Mouse (Mus musculus) spleen, postnatal 10 days (tissue): Measurements from ENCODE around the gene Acp7.

Experiments
- DNase-seq, 2 experiments: peaks; one replicate each; pipeline ENCODE4 v3.0.0; 2021 to 2022; ENCODE audit warnings: low spot score in 2 of 2

The Acp7 gene

DNA sequence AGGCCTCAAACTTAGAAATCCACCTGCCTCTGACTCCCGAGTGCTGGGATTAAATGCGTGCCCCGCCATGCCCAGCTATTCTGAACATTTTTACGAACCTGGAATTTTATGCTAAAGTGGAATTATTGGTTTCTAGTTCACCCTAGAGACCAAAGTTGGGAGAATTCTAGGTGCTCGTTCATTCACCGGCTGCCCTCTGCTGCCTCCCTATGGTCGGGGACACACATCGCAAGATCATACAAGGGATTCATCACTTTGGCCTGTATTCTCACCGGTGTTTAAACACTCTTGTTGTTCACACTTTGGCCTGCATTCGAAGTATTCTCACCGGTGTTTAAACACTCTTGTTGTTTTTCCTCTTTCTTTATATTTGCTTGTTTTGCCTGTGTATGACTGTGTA is 30.1 kb downstream of the Acp7 start:
- DNase-seq = peak; percentile 56 to 83

DNA sequence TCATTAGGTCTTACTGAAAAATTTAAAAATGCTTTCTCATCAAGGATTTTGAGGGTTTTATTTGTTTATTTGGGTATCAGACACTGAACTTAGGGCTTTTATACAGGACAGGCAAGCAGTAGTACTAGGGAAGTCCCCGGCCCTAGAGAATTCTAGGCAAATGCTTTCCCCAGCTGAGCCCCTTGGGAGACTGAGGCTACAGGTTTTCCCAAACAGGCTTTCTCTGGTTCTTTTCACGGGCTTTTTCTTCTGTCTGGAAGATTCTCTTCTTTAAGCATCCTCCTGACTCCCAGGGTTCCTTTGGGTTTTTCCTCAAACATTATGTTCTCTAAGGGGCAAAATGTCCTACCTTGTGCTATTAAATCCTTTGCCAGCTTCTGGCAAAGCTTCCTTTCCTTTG is 32.2 kb downstream of the Acp7 start:
- DNase-seq = no peak

DNA sequence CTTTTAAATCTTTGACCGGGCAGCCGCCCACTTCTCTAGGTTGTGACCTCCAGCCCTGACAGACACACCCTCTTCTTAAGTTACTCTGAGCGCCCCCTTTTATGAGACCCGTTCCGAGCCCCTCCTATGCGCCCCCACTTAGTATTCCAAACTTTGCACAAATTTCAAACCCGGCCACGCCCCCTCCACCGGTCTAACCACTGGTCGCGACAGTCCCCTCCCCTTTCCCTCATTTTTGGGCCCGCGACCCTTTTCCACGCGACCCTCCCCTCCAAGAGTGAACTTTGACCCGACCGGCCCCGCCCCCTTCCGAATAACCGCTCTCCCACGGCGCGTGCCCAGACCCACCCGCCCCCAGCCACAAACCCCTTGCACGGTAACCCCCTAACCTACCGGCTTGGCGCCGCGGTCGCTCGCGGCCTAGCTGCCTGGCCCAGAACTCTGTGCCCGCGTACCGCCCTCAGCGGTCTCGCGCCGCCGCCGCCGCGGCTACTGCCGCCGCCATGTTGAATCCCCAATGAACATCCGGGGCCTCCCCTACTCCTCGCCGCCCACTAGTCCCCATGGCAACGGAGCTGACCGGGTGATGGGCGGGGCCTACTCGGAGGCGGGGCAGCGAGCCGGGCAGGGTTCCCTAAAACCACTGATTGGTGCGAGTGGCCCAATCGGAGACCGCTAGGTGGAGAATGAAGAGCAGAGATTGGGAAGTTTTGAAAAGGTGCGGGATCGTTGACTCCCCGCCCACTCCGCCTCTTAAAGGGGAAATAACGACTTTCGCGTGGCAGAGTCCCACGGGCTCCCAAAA is 33.3 kb downstream of the Acp7 start, which contains the start of the genes Samd4b and Pak4:
TSS of gene Samd4b (minus strand) at position 503 of the 805 bp plus-strand sequence.
TSS of gene Pak4 (minus strand) at position 544 of the 805 bp plus-strand sequence.
- DNase-seq = peak; percentile 99 to 100

DNA sequence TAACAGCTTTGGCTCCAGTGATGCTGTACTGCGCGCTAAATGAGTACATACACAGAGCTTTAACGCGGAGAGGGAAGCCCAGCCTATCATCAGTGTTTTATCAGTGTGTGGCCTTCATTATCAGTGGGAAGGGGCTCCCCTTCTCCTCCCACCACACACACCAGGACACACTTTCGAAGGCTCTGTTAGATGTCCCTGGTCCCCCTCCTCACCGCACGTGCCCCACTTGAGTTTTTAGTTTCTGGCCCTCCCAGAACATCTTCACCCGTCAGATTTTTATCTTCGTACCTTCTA is 33.9 kb downstream of the Acp7 start:
- DNase-seq = peak; percentile 15 to 22

DNA sequence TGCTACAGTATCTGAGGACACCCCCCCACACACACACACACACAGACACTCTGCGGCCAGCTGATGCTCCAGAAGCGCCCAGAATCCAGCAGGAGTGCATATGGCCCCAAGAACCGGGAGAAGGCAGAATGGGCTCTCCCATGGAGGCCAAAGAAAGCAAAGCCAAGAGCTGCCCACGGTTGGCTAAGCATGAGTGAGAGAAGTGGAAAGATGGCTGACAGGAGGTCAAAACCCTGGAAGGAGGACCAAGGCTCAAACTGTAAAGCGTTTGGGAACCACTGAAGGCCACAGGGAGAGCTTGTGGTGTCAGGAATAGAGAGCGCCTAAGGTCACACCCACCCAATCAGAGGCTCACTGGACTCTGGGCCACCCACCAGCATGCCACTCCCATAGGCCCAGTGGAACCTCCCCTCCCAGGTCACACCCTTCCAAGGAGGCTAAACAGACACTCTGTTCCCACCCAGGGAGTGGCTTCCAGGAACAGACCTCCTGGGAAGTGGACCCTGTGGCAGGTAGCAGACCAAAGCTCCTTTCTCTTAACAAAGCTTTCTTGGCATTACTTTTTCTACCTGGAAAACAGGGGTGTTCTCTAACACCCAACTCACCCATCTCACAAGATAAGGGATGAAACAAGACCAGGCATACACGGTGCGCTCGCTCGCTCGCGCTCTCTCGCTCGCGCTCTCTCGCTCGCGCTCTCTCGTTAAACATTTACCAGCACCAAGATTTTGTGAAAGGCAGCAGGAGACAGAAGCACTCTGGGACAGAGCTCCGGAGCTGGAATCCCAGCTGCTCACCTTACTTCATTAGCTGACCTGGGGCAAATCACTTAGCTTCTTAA is 34.5 kb downstream of the Acp7 start:
- peak; percentile 54 to 65 for DNase-seq

DNA sequence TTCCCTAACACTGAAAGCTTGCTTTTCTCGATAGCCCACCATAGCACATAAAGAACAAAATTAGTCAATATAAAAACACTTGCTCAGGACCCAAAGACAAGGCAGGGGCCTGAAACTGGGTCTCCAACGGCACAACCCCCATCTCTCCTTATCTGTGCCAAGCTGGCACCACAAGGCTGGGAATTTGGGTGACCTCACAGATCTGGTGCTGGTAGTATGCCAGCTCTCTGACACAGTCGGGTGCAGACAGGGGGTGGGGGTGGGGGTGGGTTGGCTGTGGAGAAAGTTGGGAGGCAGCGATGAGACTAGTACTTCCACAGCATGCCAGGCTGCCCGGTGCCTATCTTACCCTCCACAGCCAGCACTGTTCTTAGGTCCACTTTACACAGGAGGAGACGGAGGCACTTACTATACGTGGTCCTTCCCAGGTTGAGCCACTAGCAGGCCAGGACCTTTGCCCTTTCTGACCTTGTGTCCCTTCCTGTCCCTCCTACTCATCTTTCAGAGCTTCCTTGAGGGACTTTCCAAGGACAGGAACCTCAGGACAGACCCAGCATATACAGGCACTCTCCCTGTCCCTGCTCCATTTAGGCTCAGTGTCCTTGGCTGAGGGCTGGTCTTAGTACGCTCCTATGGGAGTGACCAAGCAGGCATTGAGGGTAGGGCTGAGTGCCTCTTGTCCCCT is 35.2 kb downstream of the Acp7 start:
- DNase-seq = no peak

DNA sequence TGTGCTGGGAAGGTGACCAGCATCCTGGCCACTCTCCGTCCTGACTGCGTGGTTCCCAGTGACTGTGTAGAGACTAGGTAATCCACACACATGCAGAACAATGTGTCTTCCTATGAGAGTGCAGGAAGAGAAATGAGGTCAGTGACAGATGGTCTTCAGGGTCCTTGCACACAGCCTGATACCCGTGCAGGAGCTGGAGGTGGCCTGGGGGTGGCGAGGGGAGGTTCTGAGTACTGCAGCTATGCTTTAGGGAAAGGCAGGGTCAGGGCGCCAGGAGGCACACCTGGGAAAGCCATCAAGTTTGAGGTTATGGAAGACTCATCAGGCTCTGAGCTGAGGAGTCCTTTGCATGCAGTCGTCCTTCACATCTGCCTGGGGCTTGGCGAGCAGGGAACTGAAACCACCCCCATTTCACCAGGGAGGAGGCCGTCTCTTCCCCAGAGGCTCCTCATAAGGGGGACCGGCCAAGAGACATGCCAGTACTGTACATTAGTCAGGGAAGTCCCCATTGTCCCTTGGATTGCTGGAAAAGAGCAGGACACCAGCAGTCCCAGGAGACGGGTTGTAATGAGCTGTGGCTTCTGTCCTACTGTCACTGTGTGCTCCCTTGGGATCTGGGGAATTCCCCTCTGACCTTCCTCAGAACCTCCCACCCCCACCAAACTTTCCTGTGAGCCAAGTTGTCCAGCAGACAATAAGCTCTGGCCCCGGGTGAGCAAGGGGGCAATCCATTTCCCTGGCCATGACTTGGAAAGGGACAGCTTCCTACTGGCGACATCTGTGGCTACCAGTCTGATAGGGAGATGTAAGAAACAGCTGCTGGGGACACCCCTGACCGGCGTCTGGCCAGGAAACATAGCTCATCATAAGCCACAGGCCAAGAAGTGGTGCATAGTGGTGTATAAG is 37.7 kb downstream of the Acp7 start:
- DNase-seq = peak; percentile 17 to 50

DNA sequence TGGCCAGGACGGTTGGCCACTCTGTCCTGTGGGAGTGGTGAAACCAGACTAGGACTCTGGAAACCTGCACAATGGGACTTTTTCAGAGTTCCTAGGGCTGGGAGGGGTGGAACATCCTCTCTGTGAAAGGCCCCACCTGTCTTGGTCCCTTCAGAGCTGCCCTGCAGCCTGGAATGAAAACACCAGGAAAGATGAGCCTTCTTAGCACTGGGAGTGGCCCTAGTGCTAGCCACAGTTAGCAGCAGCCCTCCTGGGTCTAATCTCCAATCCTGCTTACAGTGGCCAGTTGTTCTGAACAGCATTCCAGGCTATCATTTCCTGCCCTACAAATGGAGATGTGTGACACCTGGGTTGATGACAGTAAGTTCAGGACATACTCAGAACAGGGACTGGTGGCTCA is 39.3 kb downstream of the Acp7 start:
- DNase-seq = peak in 1 of 2 experiments; percentile 7

DNA sequence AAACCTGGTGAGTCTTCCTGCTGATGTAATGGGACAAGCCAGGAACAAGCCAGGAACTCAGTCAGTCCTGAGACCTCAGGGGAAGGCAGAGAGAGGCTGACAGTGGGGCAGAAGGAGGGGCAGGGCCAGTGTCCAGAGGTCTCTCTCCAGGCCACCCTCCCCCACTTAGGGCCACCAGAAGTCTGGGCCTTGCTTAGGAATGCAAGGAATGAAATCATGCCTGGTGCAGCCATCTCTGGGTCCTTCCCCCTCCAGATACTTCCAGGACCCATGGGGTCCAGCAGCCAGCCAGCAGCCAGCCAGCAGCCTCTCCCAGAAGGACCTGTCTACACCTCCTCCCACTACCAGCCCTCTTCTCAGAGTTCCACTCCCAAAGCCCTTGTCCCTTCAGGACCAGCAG is 43.5 kb downstream of the Acp7 start:
- DNase-seq = no peak

DNA sequence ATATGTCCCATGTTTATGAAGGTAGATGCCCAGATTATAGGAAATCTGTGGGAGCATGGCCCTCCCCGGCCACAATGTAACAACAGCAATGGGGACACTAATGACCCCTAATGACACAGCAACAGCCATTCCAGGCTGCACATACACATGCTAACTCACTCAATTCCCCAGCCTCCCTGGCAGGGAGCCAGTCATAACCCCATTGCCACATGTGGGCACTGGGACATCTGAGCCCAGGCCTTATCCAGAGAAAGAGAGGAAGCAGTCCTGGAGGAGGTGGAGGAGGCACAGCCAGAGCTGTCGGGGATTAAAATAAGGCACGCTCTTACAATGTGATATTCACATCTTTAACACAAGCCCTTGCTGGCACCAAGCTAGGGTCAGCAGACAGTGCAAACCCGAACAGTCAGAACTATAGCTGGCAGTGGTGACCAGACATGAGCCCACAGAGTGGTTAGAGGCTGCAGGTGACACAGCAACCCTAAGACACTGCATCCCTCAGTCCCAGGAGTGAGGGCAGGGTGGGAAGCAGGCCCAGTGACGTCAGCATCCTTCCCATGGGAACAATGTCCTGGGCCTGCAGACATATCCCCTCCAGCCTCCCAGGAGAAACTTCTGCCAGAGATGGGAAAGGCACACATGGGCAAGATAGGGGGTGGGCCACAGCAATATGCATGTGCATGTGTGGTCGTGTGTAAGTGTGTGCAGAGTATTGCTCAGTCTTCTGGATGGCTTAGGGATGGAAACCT is 44.3 kb downstream of the Acp7 start:
- DNase-seq = no peak

DNA sequence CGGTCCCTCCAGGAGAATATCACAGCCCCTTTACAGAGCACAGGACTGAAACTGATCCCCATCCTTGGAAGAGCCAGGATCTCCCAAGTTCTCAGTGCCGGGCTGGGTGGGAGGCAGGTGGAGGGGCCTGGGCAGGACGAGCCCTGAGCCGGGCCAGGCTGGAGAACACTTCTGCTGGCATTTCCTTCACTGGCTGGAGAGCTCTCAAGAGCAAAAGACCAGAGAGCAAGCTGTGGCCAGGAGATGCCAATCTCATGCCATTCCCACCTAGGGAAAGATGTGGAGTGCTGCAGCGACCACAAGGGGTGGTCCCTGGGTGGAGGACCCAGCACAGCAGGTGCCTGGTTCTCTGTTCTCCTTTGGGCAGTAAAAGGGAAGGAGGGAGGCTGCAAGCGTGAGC is 46.1 kb downstream of the Acp7 start:
- DNase-seq = no peak

DNA sequence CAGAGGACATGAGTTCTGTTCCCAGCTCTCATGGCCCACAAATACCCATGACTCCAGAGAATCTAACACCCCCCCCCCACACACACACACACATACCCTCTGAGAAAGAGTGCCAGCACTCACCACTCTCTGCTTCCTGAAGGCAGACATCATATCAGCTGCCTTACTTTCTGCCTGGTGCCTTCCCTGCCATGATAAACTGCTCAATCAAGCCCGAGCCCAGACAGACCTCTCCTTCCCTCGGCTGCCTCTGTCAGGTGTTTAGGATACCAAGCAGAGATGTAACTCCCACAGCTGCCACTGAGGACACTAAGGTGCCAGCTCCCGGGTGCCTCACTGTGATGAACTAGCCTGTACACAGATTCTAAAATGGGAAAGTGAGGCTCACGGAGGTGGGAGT is 46.7 kb downstream of the Acp7 start:
- DNase-seq = peak in 1 of 2 experiments; percentile 17

DNA sequence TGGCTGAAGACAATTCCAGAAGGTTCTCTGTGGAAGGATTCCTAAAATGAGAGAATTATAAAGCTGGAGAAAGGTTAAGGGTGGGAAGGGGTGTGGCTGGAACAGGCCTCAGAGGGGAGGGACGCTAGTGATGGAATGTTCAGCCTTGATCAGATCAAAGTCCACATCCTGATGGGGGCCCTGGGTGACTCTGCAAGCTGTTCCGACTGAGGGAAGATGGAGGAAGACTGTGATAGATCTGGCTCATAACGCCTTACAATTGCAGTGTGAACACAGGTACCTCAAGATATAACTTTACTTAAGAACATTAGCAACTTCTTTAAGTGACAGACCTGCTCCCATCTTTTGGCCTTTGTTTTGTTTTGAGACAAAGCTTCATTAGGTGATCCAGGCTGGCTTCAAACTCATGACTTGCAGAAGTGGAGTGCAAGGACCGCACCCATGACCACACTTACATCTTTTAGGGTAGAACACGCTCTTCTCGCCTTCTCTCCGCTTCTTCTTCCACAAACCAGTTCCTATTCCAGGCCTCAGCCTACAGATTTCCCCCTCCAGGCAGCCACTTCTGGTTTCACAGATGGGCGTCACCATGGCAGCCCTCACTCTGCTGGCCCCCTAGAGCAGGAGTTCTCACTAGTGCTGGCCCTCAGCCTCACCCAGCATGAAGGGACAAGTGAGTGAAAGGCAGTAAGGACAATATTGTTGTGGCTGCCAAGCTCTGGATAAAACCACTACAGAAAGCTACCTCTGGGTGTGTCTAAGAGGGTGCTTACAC is 47.4 kb downstream of the Acp7 start:
- peak; percentile 38 to 41 for DNase-seq

DNA sequence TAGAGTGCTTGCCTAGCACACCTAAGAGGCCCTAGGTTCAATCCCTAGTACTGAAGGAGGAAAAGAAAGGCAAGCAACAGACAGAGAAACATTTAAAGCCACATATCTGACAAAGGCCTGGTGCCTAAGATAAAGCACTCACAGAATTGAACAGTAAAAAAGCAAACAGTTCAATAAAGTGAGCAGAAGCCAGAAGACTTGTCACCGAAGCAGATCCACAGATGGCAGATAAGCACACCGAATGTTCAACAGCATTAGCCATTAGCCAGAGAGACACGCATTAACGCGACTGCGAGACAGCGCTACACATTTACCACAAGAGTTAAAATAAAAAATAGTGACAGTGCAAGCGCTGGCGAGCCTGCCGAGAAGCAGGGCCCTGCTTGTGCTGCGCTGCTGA is 48.3 kb downstream of the Acp7 start:
- peak in 1 of 2 experiments; percentile 15 for DNase-seq

DNA sequence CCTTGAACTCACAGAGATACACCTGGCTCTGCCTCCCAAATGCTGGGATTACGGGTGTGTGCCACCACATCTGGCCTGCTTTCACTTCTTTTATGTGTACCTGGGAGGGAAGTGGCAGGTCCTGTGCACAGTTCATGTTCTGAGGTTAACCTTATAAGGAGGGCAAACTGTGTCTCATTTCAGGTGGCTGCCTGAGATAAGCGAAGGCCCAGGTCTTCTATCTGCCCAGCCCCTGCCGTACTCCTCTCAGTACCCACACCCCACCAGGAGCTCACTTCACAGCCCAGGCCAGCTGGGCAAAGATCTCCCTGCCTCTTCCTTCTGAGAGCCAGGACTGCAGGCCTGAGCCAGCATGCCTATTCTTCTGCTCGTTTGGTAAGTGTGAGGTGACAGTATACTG is 49.4 kb downstream of the Acp7 start:
- DNase-seq = peak in 1 of 2 experiments; percentile 65

DNA sequence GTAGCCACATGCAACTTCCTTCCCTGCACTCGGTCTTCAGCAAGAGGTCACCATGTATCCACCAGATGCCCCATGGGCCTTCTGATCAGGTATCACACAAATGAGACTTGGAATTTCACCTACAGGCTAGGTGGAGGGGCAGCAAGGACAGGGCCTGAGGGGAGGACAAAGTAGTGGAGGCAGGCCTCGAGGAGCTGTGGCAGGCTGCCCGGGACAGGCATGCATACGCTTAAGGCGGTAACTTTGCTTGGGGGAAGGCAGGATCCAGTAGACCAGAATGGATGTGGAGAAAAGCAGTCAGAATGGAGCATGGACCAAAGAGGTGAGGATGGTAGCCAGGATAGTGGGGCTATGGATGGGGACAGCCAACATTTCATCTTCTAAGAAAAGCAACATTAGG is 51.3 kb downstream of the Acp7 start:
- DNase-seq = no peak

DNA sequence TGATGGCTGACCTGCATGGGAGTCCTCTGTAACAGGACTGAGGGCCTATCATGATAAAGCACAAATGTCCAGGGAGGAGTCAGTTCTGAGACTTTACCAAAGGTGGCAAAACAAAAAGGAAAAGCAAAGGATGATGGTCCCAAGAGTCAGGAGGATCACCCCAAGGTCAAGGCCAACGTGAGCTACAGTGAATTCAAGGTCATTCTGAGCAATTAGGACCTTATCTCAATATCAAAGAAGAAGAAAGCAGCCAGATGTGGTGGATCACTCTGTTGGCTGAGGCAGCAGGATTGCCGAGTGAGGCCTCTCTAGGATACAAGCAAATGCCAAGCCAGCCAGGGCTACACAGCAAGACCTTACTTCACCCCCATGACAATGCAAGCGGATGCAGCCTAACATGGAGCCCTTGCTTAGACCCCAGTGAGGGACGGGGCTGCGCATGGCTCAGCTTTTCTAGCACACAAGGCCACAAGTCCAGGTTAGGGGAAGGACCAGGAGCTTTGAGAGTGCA is 52.5 kb downstream of the Acp7 start:
- DNase-seq = no peak

DNA sequence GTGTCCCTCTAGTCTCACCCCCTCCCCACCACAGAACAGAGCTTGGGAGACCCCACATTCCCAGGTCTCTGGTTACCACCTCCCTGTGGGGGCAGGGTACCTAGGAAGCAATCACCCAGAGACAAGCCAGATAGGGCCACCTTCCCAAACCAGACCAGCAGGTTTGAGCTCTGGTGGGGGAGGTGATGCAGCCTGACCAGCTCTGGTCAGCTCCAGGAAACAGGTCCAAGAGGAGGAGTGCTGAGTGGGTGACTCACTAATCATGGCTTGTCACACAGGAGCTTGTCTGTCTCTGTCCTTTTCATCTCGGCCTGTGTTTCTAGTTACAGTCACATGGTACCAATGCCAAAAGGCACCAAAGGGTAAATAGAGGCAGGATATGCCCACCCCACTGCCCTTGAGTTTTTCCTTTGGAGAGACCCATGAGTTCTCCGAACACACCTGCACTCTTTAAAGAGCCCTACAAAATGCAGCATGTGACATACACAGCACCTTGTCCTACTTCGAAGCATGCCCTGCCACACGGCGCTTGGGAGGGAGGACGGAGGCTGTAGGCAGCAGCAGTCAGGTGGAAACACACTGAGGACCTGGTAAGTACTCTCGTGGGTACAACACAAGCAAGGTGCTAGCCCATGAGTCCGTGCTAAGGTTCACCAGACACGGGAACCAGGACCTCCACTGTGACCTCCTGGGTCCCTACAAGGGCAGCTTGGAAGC is 53.1 kb downstream of the Acp7 start:
- DNase-seq = no peak
